Mouse (Mus musculus) limb, embryonic 10.5 days (tissue): ENCODE results near the gene Uck1. TPM values are rescaled to one million over a fixed set of nuclear protein-coding genes. Genes with fewer than 3 reads are reported as not detected.
A peak's percentile ranks its signal among the peaks of the same experiment; 100 is the strongest.

Experiments
- DNase-seq: peaks from one replicate; pipeline ENCODE4 v3.0.0-alpha.2; 2017; ENCODE audit warnings: low spot score
- H3K27ac ChIP-seq: fragments of 300-500 bp; sonication (generic); 2 replicates; pipeline ENCODE4 v1.5.1; 2016; ENCODE audit warnings: mild to moderate bottlenecking
- H3K27me3 ChIP-seq: fragments of 300-500 bp; sonication (generic); 2 replicates; pipeline ENCODE4 v1.6.1; 2016; ENCODE audit warnings: low read depth, mild to moderate bottlenecking; ENCODE audit not compliant: poor library complexity, severe bottlenecking
- H3K36me3 ChIP-seq: fragments of 300-500 bp; sonication (generic); 2 replicates; pipeline ENCODE4 v1.6.1; 2016; ENCODE audit warnings: mild to moderate bottlenecking, moderate library complexity
- H3K4me1 ChIP-seq: fragments of 300-500 bp; sonication (generic); 2 replicates; pipeline ENCODE4 v1.6.1; 2016
- H3K4me3 ChIP-seq: fragments of 300-500 bp; sonication (generic); 2 replicates; pipeline ENCODE4 v1.5.1; 2016; ENCODE audit warnings: mild to moderate bottlenecking, moderate library complexity
- H3K9me3 ChIP-seq: fragments of 300-500 bp; sonication (generic); replicated peaks from 2 replicates; pipeline ENCODE4 v1.6.1; 2016; ENCODE audit warnings: mild to moderate bottlenecking
- WGBS: fragments of 180-500 bp; shearing (Covaris S2); methylation state at CpG from one replicate; pipeline ENCODE4 v1.1.7; 2016; 5-methylcytosine and 5-hydroxymethylcytosine counted together
- polyA plus RNA-seq: library from polyadenylated mRNA; unstranded; fragments of >200 nt; fragmentation: Nextera tagmentation; extraction: Ambion mirVana; gene quantifications from 2 replicates; pipeline ENCODE4 v1.2.1, GENCODE M21; 2016

The Uck1 gene
- polyA plus RNA-seq, 1 experiment from 2014 or later = 74.0 TPM

GRCm38 (mm10) chr2:32252658-32253057, 7.3 kb downstream of the Uck1 start:
- Histone ChIP-seq H3K27me3 (no peaks in the 10 kb centered on the region), H3K4me1 (0 out of 2 replicates have a peak, but pooled peaks cover 2% of the 10 kb centered on the region), H3K36me3 (peaks cover 97% of the 10 kb centered on the region), H3K27ac (no peak overlapping the region), H3K4me3 (no peak overlapping the region), H3K9me3 (no peaks in the 10 kb centered on the region)
- no peak for DNase-seq
- WGBS = 94% methylated on average over 5 of the region's 5 CpGs

- H3K36me3 ChIP-seq = peaks cover 97% of the 10 kb centered on the region
These were observed 8.0 kb downstream of the Uck1 start for GRCm38 (mm10) chr2:32251791-32252527.

DNA sequence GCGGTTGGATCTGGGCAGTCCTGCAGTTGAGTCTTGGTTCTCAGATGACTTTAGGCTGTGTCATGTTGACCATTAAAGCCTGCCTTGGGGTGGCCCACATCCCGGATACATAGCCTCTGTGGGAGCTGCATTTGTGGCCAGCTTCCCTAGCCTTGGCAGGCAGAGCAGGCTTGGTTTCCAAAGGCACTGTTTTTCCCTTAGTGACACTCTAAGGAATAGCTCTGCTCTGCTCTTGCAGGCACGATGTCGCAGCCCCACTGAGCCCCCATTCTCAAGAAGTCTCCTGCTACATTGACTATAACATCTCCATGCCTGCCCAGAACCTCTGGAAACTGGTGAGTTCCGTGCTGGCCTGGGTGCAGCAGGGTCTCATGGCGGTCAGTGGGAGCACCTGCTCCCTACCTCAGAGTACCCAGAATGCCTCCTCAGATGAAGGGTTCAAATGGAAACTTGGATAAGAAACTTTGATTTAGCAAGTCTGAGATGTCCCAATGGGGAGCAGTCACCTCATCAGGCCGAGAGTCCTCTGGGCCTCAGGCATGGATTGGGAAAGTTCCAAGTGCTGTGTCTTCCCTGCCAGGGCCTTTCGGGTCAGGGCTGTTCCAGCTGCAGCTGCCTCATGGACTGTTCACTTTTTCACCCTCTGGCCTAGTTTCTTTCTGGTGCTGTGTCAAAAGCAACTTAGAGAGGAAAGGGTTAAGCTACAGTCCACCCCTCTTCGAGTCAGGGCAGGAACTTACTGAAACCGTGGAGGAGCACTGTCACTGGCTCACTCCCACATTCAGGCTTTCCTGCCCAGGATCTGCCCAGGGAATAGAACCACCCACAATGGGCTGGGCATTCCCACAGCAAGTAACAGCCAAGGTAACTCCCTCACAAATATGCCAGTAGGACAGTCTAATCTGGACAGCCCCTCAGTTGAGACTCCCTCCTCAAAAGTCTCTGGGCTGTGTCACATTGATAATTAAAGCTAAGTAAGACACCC, 11.3 kb downstream of the Uck1 start:
- DNase-seq = no peak
- H3K36me3 ChIP-seq = peaks cover 100% of the 10 kb centered on the region
- 0 out of 2 replicates have a peak, but pooled peaks cover 2% of the 10 kb centered on the region for H3K4me1 ChIP-seq
- H3K27ac ChIP-seq = no peak overlapping the region
- no peak overlapping the region for H3K4me3 ChIP-seq
- 81% methylated on average over 10 of the region's 10 CpGs for WGBS
- no peaks in the 10 kb centered on the region for H3K9me3 ChIP-seq
- no peaks in the 10 kb centered on the region for H3K27me3 ChIP-seq

More at GRCm38 (mm10) chr2:32251791-32252527, 8.0 kb downstream of the Uck1 start:
- Histone ChIP-seq H3K9me3 (no peaks in the 10 kb centered on the region), H3K4me1 (0 out of 2 replicates have a peak, but pooled peaks cover 2% of the 10 kb centered on the region), H3K27ac (no peak overlapping the region), H3K4me3 (no peak overlapping the region), H3K27me3 (no peaks in the 10 kb centered on the region)
- no peak for DNase-seq
- WGBS = 91% methylated on average over 12 of the region's 12 CpGs

DNA sequence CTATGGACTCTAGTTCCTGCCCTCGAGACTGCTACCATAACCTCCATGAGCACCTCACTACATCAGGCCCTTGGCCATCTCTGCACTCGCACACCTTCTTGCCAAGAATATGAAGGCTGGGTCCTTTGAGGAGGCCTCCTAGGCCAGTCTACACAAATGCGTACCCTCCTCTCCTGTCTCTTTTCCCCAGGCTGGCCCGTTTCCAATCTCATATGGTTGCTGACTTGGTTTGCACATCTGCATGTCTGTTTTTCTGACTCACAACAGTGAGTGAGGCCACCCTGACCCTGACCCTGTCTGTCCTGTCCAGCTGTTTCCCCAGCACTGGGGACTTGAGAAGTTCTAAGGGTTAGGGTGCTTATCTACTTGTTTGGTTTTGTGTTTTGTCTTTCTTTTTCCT, 13.2 kb downstream of the Uck1 start:
- Histone ChIP-seq H3K27me3 (no peaks in the 10 kb centered on the region), H3K27ac (no peak overlapping the region), H3K9me3 (no peaks in the 10 kb centered on the region), H3K4me1 (no peaks in the 10 kb centered on the region), H3K36me3 (peaks cover 97% of the 10 kb centered on the region), H3K4me3 (no peak overlapping the region)
- 88% methylated on average over 4 of the region's 4 CpGs for WGBS
- no peak for DNase-seq

DNA sequence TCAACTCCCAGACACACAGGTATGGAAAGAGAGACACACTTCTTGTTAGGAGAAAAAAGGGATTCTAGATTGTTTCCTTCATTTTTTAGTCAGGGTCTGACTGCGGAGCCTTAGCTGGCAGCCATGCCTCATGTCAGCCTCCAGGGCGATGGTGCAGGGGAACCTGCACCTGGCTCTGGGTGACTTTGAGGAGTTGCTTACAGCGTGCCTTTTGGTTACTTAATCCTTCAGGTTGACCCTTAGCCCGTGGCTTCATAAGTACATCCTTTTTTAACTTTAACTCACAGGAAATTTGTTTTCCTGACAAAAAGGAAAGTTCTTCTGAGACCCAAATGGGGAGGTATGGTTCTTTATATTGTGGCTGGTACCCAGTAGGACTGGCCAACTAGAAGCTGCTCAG, 17.0 kb downstream of the Uck1 start:
- Histone ChIP-seq H3K27ac (no peak overlapping the region), H3K36me3 (peaks cover 76% of the 10 kb centered on the region), H3K9me3 (no peaks in the 10 kb centered on the region), H3K4me3 (no peak overlapping the region), H3K27me3 (no peaks in the 10 kb centered on the region), H3K4me1 (0 out of 2 replicates have a peak, but pooled peaks cover 4% of the 10 kb centered on the region)
- no peak for DNase-seq
- WGBS = 85% methylated on average over 4 of the region's 4 CpGs

GRCm38 (mm10) chr2:32240591-32240990, 19.4 kb downstream of the Uck1 start:
- H3K27me3 ChIP-seq = no peaks in the 10 kb centered on the region
- H3K36me3 ChIP-seq = peaks cover 52% of the 10 kb centered on the region
- H3K27ac ChIP-seq = no peak overlapping the region
- peaks cover 15% of the 10 kb centered on the region for H3K4me1 ChIP-seq
- no peak for DNase-seq
- 82% methylated on average over 5 of the region's 5 CpGs for WGBS
- no peaks in the 10 kb centered on the region for H3K9me3 ChIP-seq
- no peak overlapping the region for H3K4me3 ChIP-seq

- Histone ChIP-seq H3K36me3 (peaks cover 45% of the 10 kb centered on the region), H3K27me3 (no peaks in the 10 kb centered on the region), H3K4me1 (peaks cover 27% of the 10 kb centered on the region), H3K9me3 (no peaks in the 10 kb centered on the region), H3K27ac (no peak overlapping the region), H3K4me3 (no peak overlapping the region)
- 93% methylated on average over 9 of the region's 9 CpGs for WGBS
- DNase-seq = no peak
These were observed 21.1 kb downstream of the Uck1 start for GRCm38 (mm10) chr2:32238708-32239435.

GRCm38 (mm10) chr2:32237571-32237970, 22.4 kb downstream of the Uck1 start:
- no peak for DNase-seq
- Histone ChIP-seq H3K27ac (no peak overlapping the region; the same call in 1 of the 2 replicates), H3K4me3 (peak overlapping the region; percentile 76), H3K27me3 (no peaks in the 10 kb centered on the region), H3K9me3 (no peaks in the 10 kb centered on the region), H3K4me1 (peaks cover 27% of the 10 kb centered on the region), H3K36me3 (peaks cover 47% of the 10 kb centered on the region)
- WGBS = 52% methylated on average over 4 of the region's 4 CpGs

GRCm38 (mm10) chr2:32236760-32237487, 23.0 kb downstream of the Uck1 start:
- H3K36me3 ChIP-seq = peaks cover 48% of the 10 kb centered on the region
- peaks cover 27% of the 10 kb centered on the region for H3K4me1 ChIP-seq

GRCm38 (mm10) chr2:32235886-32236759, 23.8 kb downstream of the Uck1 start, which contains the start of gene Pomt1:
TSS of gene Pomt1 (plus strand) at chr2:32236590.
- no peaks in the 10 kb centered on the region for H3K27me3 ChIP-seq
- under 1% methylated on average over 54 of the region's 54 CpGs for WGBS
- H3K9me3 ChIP-seq = no peaks in the 10 kb centered on the region
- H3K36me3 ChIP-seq = peaks cover 48% of the 10 kb centered on the region
- peak within 1 kb of the TSS; percentile 76 for H3K4me3 ChIP-seq
- H3K4me1 ChIP-seq = peaks cover 27% of the 10 kb centered on the region
- DNase-seq = peak; percentile 95
- H3K27ac ChIP-seq = peak within 1 kb of the TSS; percentile 88

More at GRCm38 (mm10) chr2:32236760-32237487, 23.0 kb downstream of the Uck1 start:
- H3K27ac ChIP-seq = peak overlapping the region; percentile 88
- H3K4me3 ChIP-seq = peak overlapping the region; percentile 76
- WGBS = 0% methylated on average over 20 of the region's 20 CpGs
- no peaks in the 10 kb centered on the region for H3K27me3 ChIP-seq
- DNase-seq = peak; percentile 73
- H3K9me3 ChIP-seq = no peaks in the 10 kb centered on the region

DNA sequence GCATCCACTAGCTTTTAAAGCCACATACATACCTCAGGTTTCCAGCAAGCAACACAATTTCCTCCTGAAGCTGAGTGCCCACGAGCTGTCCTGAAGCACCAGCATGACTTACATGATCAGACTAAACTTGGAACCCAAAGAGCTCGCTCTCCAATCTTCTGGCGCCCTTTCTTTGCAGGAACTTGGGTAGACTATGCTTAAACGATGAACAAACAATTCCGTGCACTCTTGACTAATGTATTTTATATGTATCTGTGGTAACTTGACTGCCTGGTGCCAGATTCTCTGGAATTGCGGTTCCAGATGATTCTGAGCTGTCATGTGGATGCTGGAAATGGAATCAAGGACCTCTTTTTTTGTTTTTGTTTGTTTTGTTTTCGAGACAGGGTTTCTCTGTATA, 24.5 kb downstream of the Uck1 start:
- H3K4me1 ChIP-seq = peaks cover 23% of the 10 kb centered on the region
- WGBS = 35% methylated on average over 7 of the region's 7 CpGs
- peak overlapping the region; percentile 76 for H3K4me3 ChIP-seq
- H3K36me3 ChIP-seq = peaks cover 54% of the 10 kb centered on the region
- H3K27ac ChIP-seq = peak overlapping the region; percentile 88
- no peak for DNase-seq
- no peaks in the 10 kb centered on the region for H3K9me3 ChIP-seq
- no peaks in the 10 kb centered on the region for H3K27me3 ChIP-seq
